Mouse (Mus musculus): ENCODE results near the gene St8sia2.

Gene St8sia2

GRCm38 (mm10) chr7:74013601-74014175 is at the start of gene St8sia2:
Gene St8sia2 (minus strand): TSS chr7:74013690.
- DNase-seq (ENCODE audit: low spot score in 2 of 2) = peak; percentile 32 to 67

GRCm38 (mm10) chr7:74061076-74061475 is 47.6 kb upstream of the St8sia2 start:
- no peak for DNase-seq (ENCODE audit: low spot score in 2 of 2)

- peak in 1 of 2 experiments; percentile 8 for DNase-seq (ENCODE audit: low spot score in 2 of 2)
These were observed 46.9 kb upstream of the St8sia2 start for GRCm38 (mm10) chr7:74060306-74060946.

- no peak for DNase-seq (ENCODE audit: low spot score in 2 of 2)
These were observed 46.2 kb upstream of the St8sia2 start for GRCm38 (mm10) chr7:74059684-74060083.

- DNase-seq (ENCODE audit: low spot score in 2 of 2) = peak in 1 of 2 experiments; percentile 4
These were observed 42.3 kb upstream of the St8sia2 start for GRCm38 (mm10) chr7:74055753-74056152.

- no peak for DNase-seq (ENCODE audit: low spot score in 2 of 2)
These were observed 34.1 kb upstream of the St8sia2 start for GRCm38 (mm10) chr7:74047591-74047990.

GRCm38 (mm10) chr7:74045166-74045957 is 31.9 kb upstream of the St8sia2 start:
- DNase-seq (ENCODE audit: low spot score in 2 of 2) = no peak

GRCm38 (mm10) chr7:74043562-74044138 is 30.2 kb upstream of the St8sia2 start:
- DNase-seq (ENCODE audit: low spot score in 2 of 2) = no peak

- DNase-seq (ENCODE audit: low spot score in 2 of 2) = peak; percentile 78 to 79
These were observed 11.5 kb upstream of the St8sia2 start for GRCm38 (mm10) chr7:74025007-74025406.

- DNase-seq (ENCODE audit: low spot score in 2 of 2) = no peak
These were observed 10.7 kb upstream of the St8sia2 start for GRCm38 (mm10) chr7:74024171-74024570.

- no peak for DNase-seq (ENCODE audit: low spot score in 2 of 2)
These were observed 9.1 kb upstream of the St8sia2 start for GRCm38 (mm10) chr7:74022571-74022970.

- no peak for DNase-seq (ENCODE audit: low spot score in 2 of 2)
These were observed 8.3 kb upstream of the St8sia2 start for GRCm38 (mm10) chr7:74021771-74022170.

- no peak for DNase-seq (ENCODE audit: low spot score in 2 of 2)
These were observed 3.1 kb upstream of the St8sia2 start for GRCm38 (mm10) chr7:74016613-74017012.

GRCm38 (mm10) chr7:74012858-74013600 is 461 bp downstream of the St8sia2 start:
- no peak for DNase-seq (ENCODE audit: low spot score in 2 of 2)

- DNase-seq (ENCODE audit: low spot score in 2 of 2) = peak in 1 of 2 experiments; percentile 39
These were observed 1.3 kb downstream of the St8sia2 start for GRCm38 (mm10) chr7:74011976-74012857.

- no peak for DNase-seq (ENCODE audit: low spot score in 2 of 2)
These were observed 4.4 kb downstream of the St8sia2 start for GRCm38 (mm10) chr7:74008946-74009542.

GRCm38 (mm10) chr7:74006775-74007371 is 6.6 kb downstream of the St8sia2 start:
- DNase-seq (ENCODE audit: low spot score in 2 of 2) = peak in 1 of 2 experiments; percentile 29

GRCm38 (mm10) chr7:74006364-74006763 is 7.1 kb downstream of the St8sia2 start:
- DNase-seq (ENCODE audit: low spot score in 2 of 2) = no peak

- no peak for DNase-seq (ENCODE audit: low spot score in 2 of 2)
These were observed 12.6 kb downstream of the St8sia2 start for GRCm38 (mm10) chr7:74000743-74001510.
